15 mouse cellular contexts compared by ENCODE assay signal in the genomic region with DNA sequence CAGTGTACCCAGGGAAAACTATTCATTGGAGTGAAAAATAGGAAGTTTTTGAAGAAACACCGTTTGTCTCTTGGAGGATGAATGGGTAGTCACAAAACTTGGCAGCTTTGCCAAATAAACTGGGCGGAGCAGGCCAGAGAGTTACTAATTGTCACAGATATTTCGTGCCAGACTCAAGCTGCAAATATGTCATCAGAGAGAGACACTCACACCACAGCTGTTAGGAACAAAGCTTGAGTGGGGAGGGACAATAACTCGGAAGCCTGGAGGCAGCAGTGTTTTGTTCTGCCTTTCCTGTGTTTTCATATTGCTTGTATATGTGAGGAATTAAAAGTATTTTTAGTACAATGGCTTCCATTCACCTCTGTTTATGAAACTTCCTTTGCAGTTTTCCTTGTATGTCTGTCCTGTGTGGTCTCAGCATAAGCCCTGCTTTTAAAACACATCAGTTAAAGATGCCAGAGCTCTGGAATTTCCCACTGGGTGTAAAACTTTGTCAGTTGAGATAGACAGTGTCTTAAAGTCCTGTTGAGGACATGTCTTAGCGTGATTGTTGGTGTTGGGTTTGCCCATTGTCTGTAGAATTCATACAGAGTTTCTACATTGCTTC. TPM values are rescaled to one million over a fixed set of nuclear protein-coding genes. Genes with fewer than 3 reads are reported as not detected.
DNase-seq lines count a peak whose midpoint lies in the region; ATAC-seq and TF ChIP-seq lines count a peak whose summit lies in the region.
"Had no signal": no experiment of that assay in that cellular context is flagged by ENCODE, and none has a peak within 500 bp of the region (broad histone marks: within the 10 kb centered on the region; RNA-seq: fewer than 3 reads in every experiment).

No protein-coding gene starts in this region.

- H3K9me3 ChIP-seq in heart, postnatal 0 days (replicated peaks; ENCODE audit: control insufficient read depth, low read length): no peaks in the 10 kb centered on the region
- H3K9me3 ChIP-seq in heart, embryonic 11.5 days (replicated peaks; ENCODE audit: control insufficient read depth, low read length): no peaks in the 10 kb centered on the region; the same call in 1 of the 2 replicates
- H3K9me3 ChIP-seq: hindbrain, embryonic 15.5 days; limb, embryonic 13.5 days; midbrain, embryonic 15.5 days had no signal

- peaks cover 84% of the 10 kb centered on the region for H3K36me3 ChIP-seq in heart, postnatal 0 days (replicated peaks; ENCODE audit: control insufficient read depth, insufficient read depth, low read length)
- peaks cover 32% of the 10 kb centered on the region for H3K36me3 ChIP-seq in heart, embryonic 11.5 days (ENCODE audit: control insufficient read depth, insufficient read depth, low read length)

- H3K4me3 ChIP-seq in heart, postnatal 0 days (ENCODE audit: low read depth, low read length): no peak overlapping the region
- H3K4me3 ChIP-seq in heart, embryonic 11.5 days (ENCODE audit: low read depth, low read length): no peak overlapping the region
- H3K4me3 ChIP-seq: hindbrain, embryonic 15.5 days; limb, embryonic 13.5 days; midbrain, embryonic 15.5 days had no signal

- H3K9ac ChIP-seq in heart, postnatal 0 days (replicated peaks; ENCODE audit: low read depth, low read length): no peak overlapping the region
- H3K9ac ChIP-seq in heart, embryonic 11.5 days (ENCODE audit: low read depth, low read length): no peak overlapping the region
- H3K9ac ChIP-seq: forebrain, postnatal 0 days; hindbrain, embryonic 15.5 days; limb, embryonic 13.5 days; liver, postnatal 0 days; midbrain, embryonic 15.5 days had no signal

- H3K27me3 ChIP-seq in heart, postnatal 0 days (ENCODE audit: control insufficient read depth, insufficient read depth, low read length): no peaks in the 10 kb centered on the region
- no peaks in the 10 kb centered on the region for H3K27me3 ChIP-seq in heart, embryonic 11.5 days (ENCODE audit: control insufficient read depth, insufficient read depth, low read length)
- H3K27me3 ChIP-seq: hindbrain, embryonic 15.5 days; limb, embryonic 13.5 days; midbrain, embryonic 15.5 days had no signal

- TF ChIP-seq CTCF in heart, postnatal 0 days (IDR thresholded peaks at IDR 0.05; ENCODE audit: low read depth): no peak

- WGBS in heart, postnatal 0 days: 69% methylated on average over 5 of the region's 5 CpGs
- 91% methylated on average over 5 of the region's 5 CpGs for WGBS in heart, embryonic 11.5 days (ENCODE audit: insufficient replicate concordance)

- H3K4me2 ChIP-seq in heart, postnatal 0 days (ENCODE audit: low read depth, low read length): no peak overlapping the region
- H3K4me2 ChIP-seq in heart, embryonic 11.5 days: no peak overlapping the region
- H3K4me2 ChIP-seq: hindbrain, embryonic 15.5 days; limb, embryonic 13.5 days; midbrain, embryonic 15.5 days had no signal

- no peak for DNase-seq in heart, postnatal 0 days (ENCODE audit: low spot score)
- DNase-seq in layer of hippocampus, adult 9-11 months: peak; percentile 47
- DNase-seq in layer of hippocampus, postnatal 14 days (ENCODE audit: low spot score in 2 of 2): no peak
- DNase-seq in heart, postnatal 10 days: peak; percentile 48 to 55
- DNase-seq in lung, postnatal 25 days (ENCODE audit: low spot score): peak; percentile 68
- DNase-seq in cerebellum, adult 9-10 months: no peak
- no peak for DNase-seq in B cell, adult 2 months
- DNase-seq: adrenal gland, postnatal 14 days; cerebellum, postnatal 36 days; forebrain, postnatal 0 days; liver, postnatal 0 days had no signal

- ATAC-seq in heart, postnatal 0 days (ENCODE audit: insufficient read depth, low read depth): no peak
- ATAC-seq in heart, embryonic 11.5 days (replicated peaks; ENCODE audit: insufficient number of reproducible peaks, low FRiP score, low TSS enrichment): no peak
- ATAC-seq: forebrain, postnatal 0 days; liver, postnatal 0 days; midbrain, embryonic 15.5 days had no signal

- no peaks in the 10 kb centered on the region for H3K4me1 ChIP-seq in heart, postnatal 0 days (ENCODE audit: control insufficient read depth, insufficient read depth)
- no peaks in the 10 kb centered on the region for H3K4me1 ChIP-seq in heart, embryonic 11.5 days (ENCODE audit: control insufficient read depth, insufficient read depth, low read length)
- H3K4me1 ChIP-seq: hindbrain, embryonic 15.5 days; limb, embryonic 13.5 days; midbrain, embryonic 15.5 days had no signal

- peak overlapping the region; percentile 23; the same call in 1 of the 2 replicates for H3K27ac ChIP-seq in heart, postnatal 0 days (ENCODE audit: low read depth)
- H3K27ac ChIP-seq in heart, embryonic 11.5 days (ENCODE audit: low read depth, low read length): no peak overlapping the region
- H3K27ac ChIP-seq: hindbrain, embryonic 15.5 days; limb, embryonic 13.5 days; midbrain, embryonic 15.5 days had no signal

- intact Hi-C loops in heart, postnatal 10 days (cut with DNase I): no loop called here

- TF ChIP-seq EP300 in heart, postnatal 0 days (IDR thresholded peaks at IDR 0.05; ENCODE audit: low read depth): no peak

RNA-seq across cellular contexts. Expression of a gene that starts 13.0 kb away (rescaled TPM):
- total RNA-seq in heart, postnatal 0 days (2014; rRNA removed; ENCODE audit: low replicate concordance): 10.2 and 22.5 TPM in 2 replicates
- polyA plus RNA-seq in heart, postnatal 0 days (2015; fragmentation: Nextera tagmentation; extraction: Ambion mirVana): 44.1 and 47.2 TPM in 2 replicates
- polyA plus RNA-seq in heart, embryonic 11.5 days (2014; fragmentation: Nextera tagmentation; extraction: Ambion mirVana): 55.8 and 63.4 TPM in 2 replicates
- total RNA-seq in layer of hippocampus, postnatal 14 days (2021): 10 to 100 TPM; 45.2 to 51.7 TPM
- total RNA-seq in heart, postnatal 10 days (2021): 10 to 100 TPM; 21.6 to 23.1 TPM

RNA-seq across cellular contexts. Expression of a gene that starts 20.8 kb away (rescaled TPM):
- total RNA-seq in heart, postnatal 0 days (2014; rRNA removed; ENCODE audit: low replicate concordance): 118 and 147 TPM in 2 replicates
- polyA plus RNA-seq in heart, postnatal 0 days (2015; fragmentation: Nextera tagmentation; extraction: Ambion mirVana): 120 and 134 TPM in 2 replicates
- 99.5 and 124 TPM in 2 replicates for polyA plus RNA-seq in heart, embryonic 11.5 days (2014; fragmentation: Nextera tagmentation; extraction: Ambion mirVana)
- 10 to 100 TPM; 52.8 to 55.3 TPM for total RNA-seq in layer of hippocampus, postnatal 14 days (2021)
- 100 to 1,000 TPM; 189 to 208 TPM for total RNA-seq in heart, postnatal 10 days (2021)

Comparison
In these comparisons a context has a peak if more than half of its experiments do, and no peak if none do; other contexts are left out.
1. DNase-seq: peak in layer of hippocampus, adult 9-11 months (single experiment), heart, postnatal 10 days (2 of 2) and lung, postnatal 25 days (single experiment); none in heart, postnatal 0 days (single experiment), layer of hippocampus, postnatal 14 days (0 of 2), cerebellum, adult 9-10 months (single experiment) and B cell, adult 2 months (0 of 2).